Mouse (Mus musculus) neural tube, embryonic 14.5 days (tissue): ENCODE measurements around the gene Pp2d1. TPM values are rescaled to one million over a fixed set of nuclear protein-coding genes. Genes with fewer than 3 reads are reported as not detected.

Experiments
- ATAC-seq: fragments of 200-750 bp; cut with Nextera tagmentation; 2 replicates; pipeline ENCODE4 v1.8.0; 2017; ENCODE audit warnings: low read depth, mild to moderate bottlenecking, moderate TSS enrichment, moderate library complexity
- H3K27ac ChIP-seq: fragments of 300-500 bp; sonication (generic); 2 replicates; pipeline ENCODE4 v1.5.1; 2014; ENCODE audit warnings: low read depth, mild to moderate bottlenecking, control low read depth, low read length, moderate library complexity, mixed read lengths
- H3K27me3 ChIP-seq: fragments of 300-500 bp; sonication (generic); 2 replicates; pipeline ENCODE4 v1.6.1; 2014; ENCODE audit warnings: low read length; ENCODE audit not compliant: control insufficient read depth, insufficient read depth
- H3K36me3 ChIP-seq: fragments of 300-500 bp; sonication (generic); 2 replicates; pipeline ENCODE4 v1.6.1; 2014; ENCODE audit warnings: low read length, mixed read lengths; ENCODE audit not compliant: control insufficient read depth, insufficient read depth
- H3K4me1 ChIP-seq: fragments of 300-500 bp; sonication (generic); 2 replicates; pipeline ENCODE4 v1.6.1; 2014; ENCODE audit warnings: low read length; ENCODE audit not compliant: control insufficient read depth, insufficient read depth
- H3K4me2 ChIP-seq: fragments of 300-500 bp; sonication (generic); 2 replicates; pipeline ENCODE4 v1.6.1; 2014; ENCODE audit warnings: mild to moderate bottlenecking, low read depth, low read length, control low read depth
- H3K4me3 ChIP-seq: fragments of 300-500 bp; sonication (generic); 2 replicates; pipeline ENCODE4 v1.5.1; 2014; ENCODE audit warnings: low read depth, low read length, control low read depth, mixed read lengths
- H3K9ac ChIP-seq: fragments of 300-500 bp; sonication (generic); replicated peaks from 2 replicates; pipeline ENCODE4 v1.6.1; 2014; ENCODE audit warnings: low read depth, mild to moderate bottlenecking, control low read depth, low read length, mixed read lengths
- H3K9me3 ChIP-seq: fragments of 300-500 bp; sonication (generic); 2 replicates; pipeline ENCODE4 v1.6.1; 2016; ENCODE audit warnings: low read length; ENCODE audit not compliant: control insufficient read depth
- WGBS: fragments of 180-500 bp; shearing (Covaris S2); extraction: QIAGEN DNeasy Blood & Tissue Kit; methylation state at CpG from one replicate; pipeline ENCODE4 v1.1.7; 2014; 5-methylcytosine and 5-hydroxymethylcytosine counted together
- polyA plus RNA-seq: library from polyadenylated mRNA; unstranded; fragments of >200 nt; fragmentation: Nextera tagmentation; extraction: Ambion mirVana; gene quantifications from 2 replicates; pipeline ENCODE4 v1.2.1, GENCODE M21; 2014

Gene Pp2d1
- polyA plus RNA-seq, 1 experiment from 2014 or later, result 0.42 TPM

GRCm38 (mm10) chr17:53568118-53568517, 28.9 kb upstream of the Pp2d1 start:
- Histone ChIP-seq H3K9ac (peak overlapping the region; percentile 95), H3K4me3 (peak overlapping the region; percentile 86), H3K4me1 (peaks cover 21% of the 10 kb centered on the region), H3K27ac (peak overlapping the region; percentile 95), H3K9me3 (no peaks in the 10 kb centered on the region), H3K36me3 (no peaks in the 10 kb centered on the region), H3K4me2 (peak overlapping the region; percentile 77), H3K27me3 (no peaks in the 10 kb centered on the region)
- peak; percentile 93 for ATAC-seq
- WGBS, result 2% methylated on average over 15 of the region's 15 CpGs

DNA sequence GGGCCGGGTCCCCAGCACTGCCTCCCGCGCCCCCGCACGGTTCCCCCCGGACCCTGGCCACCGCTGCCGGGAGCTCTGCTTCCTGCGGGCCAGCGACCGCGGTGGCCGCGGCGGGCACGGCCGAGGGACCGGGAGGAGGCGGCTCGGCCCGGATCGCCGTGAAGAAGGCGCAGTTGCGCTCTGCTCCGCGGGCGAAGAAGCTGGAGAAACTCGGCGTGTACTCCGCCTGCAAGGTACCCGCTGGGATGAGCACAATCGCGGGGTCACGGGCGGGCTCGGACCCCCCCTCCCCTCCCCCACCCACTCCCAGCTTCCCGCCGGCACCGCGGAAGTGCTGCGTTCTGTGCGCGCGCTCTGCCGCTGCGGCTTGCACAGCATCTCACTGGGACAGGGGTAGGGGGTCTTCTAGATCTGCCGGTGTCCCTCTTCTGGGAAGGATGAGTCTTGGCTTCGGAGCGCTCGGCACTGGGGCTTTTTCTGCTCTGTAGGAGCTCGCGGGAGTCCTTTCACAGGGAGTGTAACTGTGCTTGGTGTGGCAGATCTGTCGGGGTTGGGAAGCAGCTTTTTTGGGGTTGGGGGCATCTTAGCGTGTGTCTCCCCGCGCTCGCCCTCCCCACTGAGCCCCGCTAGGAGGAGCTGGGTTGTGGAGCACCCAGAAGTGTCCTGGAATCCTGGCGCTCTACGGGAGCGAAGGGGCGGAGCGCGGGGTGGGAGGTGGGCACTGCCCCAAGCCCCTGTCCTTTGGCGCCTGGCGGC, 28.3 kb upstream of the Pp2d1 start:
- WGBS, result under 1% methylated on average over 67 of the region's 67 CpGs
- H3K4me1 ChIP-seq, result peaks cover 21% of the 10 kb centered on the region
- H3K27me3 ChIP-seq, result no peaks in the 10 kb centered on the region
- peak; percentile 74 for ATAC-seq
- peak overlapping the region; percentile 95 for H3K27ac ChIP-seq
- peak overlapping the region; percentile 86 for H3K4me3 ChIP-seq
- no peaks in the 10 kb centered on the region for H3K36me3 ChIP-seq
- H3K9ac ChIP-seq, result peak overlapping the region; percentile 95
- no peaks in the 10 kb centered on the region for H3K9me3 ChIP-seq
- peak overlapping the region; percentile 77 for H3K4me2 ChIP-seq

DNA sequence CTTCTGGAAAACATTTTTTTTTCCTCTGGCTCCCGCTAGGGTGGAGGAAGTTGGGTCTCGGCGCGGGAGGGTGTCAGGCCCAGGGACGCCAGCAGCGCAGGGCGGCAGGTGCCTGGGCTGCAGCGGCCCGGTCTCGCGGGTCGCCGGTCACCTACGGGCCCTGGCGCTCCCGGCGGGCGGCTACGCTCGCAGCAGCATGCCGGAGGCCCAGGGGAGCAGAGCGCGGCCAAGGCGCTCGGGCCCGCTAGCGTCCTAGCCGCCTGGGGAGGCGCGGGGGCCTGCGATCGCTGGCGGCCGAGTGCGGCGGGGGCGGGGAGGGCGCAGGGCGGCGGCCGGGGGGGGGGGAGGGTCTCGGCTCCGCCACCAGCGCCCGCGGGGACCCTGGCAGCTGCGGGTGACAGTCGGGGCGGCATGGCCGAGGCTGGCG, 27.7 kb upstream of the Pp2d1 start:
- peak overlapping the region; percentile 95 for H3K9ac ChIP-seq
- peak overlapping the region; percentile 77 for H3K4me2 ChIP-seq
- peak overlapping the region; percentile 86 for H3K4me3 ChIP-seq
- no peaks in the 10 kb centered on the region for H3K27me3 ChIP-seq
- H3K9me3 ChIP-seq, result no peaks in the 10 kb centered on the region
- peaks cover 21% of the 10 kb centered on the region for H3K4me1 ChIP-seq
- ATAC-seq, result peak; percentile 67
- H3K27ac ChIP-seq, result peak overlapping the region; percentile 95
- no peaks in the 10 kb centered on the region for H3K36me3 ChIP-seq
- 0% methylated on average over 16 of the region's 51 CpGs for WGBS

DNA sequence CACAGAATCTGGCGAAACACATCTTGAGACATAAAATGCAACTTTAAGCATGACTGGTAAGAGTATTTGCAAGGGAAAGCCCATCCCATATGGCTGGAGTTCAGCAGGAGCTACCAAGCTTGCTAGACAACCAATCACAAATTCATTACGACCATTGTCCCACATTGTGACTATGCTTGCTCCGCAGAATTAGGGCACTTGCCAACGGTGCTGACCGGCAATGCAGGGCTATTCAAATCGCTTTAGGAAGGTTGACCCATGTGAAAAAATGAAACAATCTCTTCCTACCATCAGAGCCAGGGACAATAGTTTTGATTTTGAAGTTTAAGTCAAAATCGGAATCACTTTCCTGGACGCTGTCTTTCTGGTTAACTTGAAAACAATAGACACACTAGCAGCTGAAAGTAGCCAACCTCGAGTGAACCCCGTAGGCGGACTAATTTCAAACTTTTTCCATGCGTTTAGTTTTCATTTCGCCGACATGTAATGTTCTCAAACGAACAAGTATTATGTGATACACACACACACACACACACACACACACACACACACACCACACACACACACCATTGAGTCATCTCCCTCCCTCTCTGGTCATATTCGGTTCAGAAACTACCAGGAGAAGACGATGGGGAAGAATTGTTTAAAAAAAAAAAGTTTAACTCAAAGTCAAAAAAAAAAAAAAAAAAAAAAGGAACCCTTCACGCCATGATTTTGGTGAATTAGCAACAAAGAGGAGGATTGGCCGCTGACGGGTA, 27.1 kb upstream of the Pp2d1 start, which contains the start of gene Kat2b:
Kat2b (plus strand) TSS at position 701 of the 758 bp plus-strand sequence.
- 1% methylated on average over 20 of the region's 20 CpGs for WGBS
- Histone ChIP-seq H3K27me3 (no peaks in the 10 kb centered on the region), H3K4me2 (peak within 1 kb of the TSS; percentile 77), H3K4me1 (peaks cover 21% of the 10 kb centered on the region), H3K9me3 (no peaks in the 10 kb centered on the region), H3K27ac (peak within 1 kb of the TSS; percentile 95), H3K4me3 (peak within 1 kb of the TSS; percentile 86), H3K9ac (peak within 1 kb of the TSS; percentile 95), H3K36me3 (no peaks in the 10 kb centered on the region)
- no peak for ATAC-seq

- peaks cover 15% of the 10 kb centered on the region for H3K4me1 ChIP-seq
- H3K4me2 ChIP-seq, result no peak overlapping the region
- H3K27ac ChIP-seq, result no peak overlapping the region
- ATAC-seq, result no peak
- H3K27me3 ChIP-seq, result no peaks in the 10 kb centered on the region
- WGBS, result 95% methylated on average over 4 of the region's 4 CpGs
- no peak overlapping the region for H3K4me3 ChIP-seq
- no peaks in the 10 kb centered on the region for H3K36me3 ChIP-seq
- H3K9ac ChIP-seq, result no peak overlapping the region
- H3K9me3 ChIP-seq, result no peaks in the 10 kb centered on the region
These were observed 25.6 kb upstream of the Pp2d1 start for GRCm38 (mm10) chr17:53564837-53565236.

DNA sequence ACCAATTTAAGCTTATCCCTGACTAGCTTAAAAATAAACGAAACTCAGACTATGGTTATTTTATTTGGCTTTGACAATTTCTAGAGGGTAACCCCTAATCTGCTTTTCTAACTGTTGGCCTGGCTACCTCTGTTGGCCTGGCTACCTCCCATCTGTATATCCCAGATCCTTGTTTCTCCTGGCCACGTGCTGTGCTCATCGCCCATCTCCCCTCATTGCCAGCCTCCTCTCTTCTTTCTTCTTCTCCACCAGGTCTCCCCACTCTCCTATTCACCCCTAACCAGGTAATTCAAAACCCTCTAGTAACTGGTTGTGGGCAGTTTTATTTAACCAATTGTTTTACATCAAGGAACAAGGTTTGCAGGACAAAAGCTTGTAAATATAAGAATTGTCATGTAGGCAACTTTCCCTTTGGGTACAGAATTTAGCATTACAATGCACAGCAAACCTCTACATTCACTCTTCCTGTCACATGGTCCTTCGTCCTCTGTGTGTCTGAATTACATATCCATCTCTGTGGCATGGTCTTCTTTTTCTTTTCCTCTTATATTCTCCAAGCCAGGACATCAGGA, 22.3 kb upstream of the Pp2d1 start:
- H3K9ac ChIP-seq, result no peak overlapping the region
- ATAC-seq, result no peak

DNA sequence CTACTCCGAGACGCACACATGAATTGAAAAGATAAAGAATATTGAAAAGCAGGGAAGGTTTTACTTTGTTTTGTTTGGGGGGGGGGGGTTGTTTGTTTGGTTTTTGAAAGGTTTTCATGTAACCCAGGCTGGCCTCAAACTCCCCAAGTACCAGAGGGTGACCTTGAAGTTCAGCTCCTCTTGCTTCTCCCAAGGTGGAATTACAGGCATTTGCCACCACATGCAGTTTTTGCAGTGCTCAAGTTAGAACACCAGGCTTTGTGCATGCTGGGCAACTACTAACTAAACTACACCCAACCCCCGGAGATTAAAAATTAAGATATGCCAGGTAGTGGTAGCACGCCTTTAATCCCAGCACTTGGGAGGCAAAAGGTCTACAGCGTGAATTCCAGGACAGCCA, 20.4 kb upstream of the Pp2d1 start:
- no peak for ATAC-seq
- no peaks in the 10 kb centered on the region for H3K9me3 ChIP-seq

More for the DNA sequence above, 22.3 kb upstream of the Pp2d1 start:
- Histone ChIP-seq H3K27me3 (no peaks in the 10 kb centered on the region), H3K9me3 (no peaks in the 10 kb centered on the region), H3K4me1 (no peaks in the 10 kb centered on the region), H3K27ac (no peak overlapping the region), H3K4me3 (no peak overlapping the region), H3K4me2 (no peak overlapping the region), H3K36me3 (no peaks in the 10 kb centered on the region)
- WGBS, result 72% methylated on average over 4 of the region's 4 CpGs

GRCm38 (mm10) chr17:53557443-53557842, 18.2 kb upstream of the Pp2d1 start:
- Histone ChIP-seq H3K9ac (no peak overlapping the region), H3K4me3 (no peak overlapping the region), H3K4me2 (no peak overlapping the region), H3K36me3 (no peaks in the 10 kb centered on the region), H3K27ac (no peak overlapping the region), H3K9me3 (no peaks in the 10 kb centered on the region), H3K27me3 (no peaks in the 10 kb centered on the region), H3K4me1 (no peaks in the 10 kb centered on the region)
- 70% methylated on average over 3 of the region's 3 CpGs for WGBS
- no peak for ATAC-seq

More for the DNA sequence above, 20.4 kb upstream of the Pp2d1 start:
- no peak overlapping the region for H3K27ac ChIP-seq
- no peaks in the 10 kb centered on the region for H3K36me3 ChIP-seq
- 96% methylated on average over 5 of the region's 5 CpGs for WGBS
- no peak overlapping the region for H3K4me2 ChIP-seq
- H3K4me3 ChIP-seq, result no peak overlapping the region
- H3K9ac ChIP-seq, result no peak overlapping the region
- H3K27me3 ChIP-seq, result no peaks in the 10 kb centered on the region
- H3K4me1 ChIP-seq, result no peaks in the 10 kb centered on the region

- H3K9ac ChIP-seq, result no peak overlapping the region
- no peak for ATAC-seq
- no peak overlapping the region for H3K27ac ChIP-seq
- no peak overlapping the region for H3K4me2 ChIP-seq
- H3K9me3 ChIP-seq, result no peaks in the 10 kb centered on the region
- no peaks in the 10 kb centered on the region for H3K4me1 ChIP-seq
- 82% methylated on average over 3 of the region's 3 CpGs for WGBS
- H3K27me3 ChIP-seq, result no peaks in the 10 kb centered on the region
- H3K4me3 ChIP-seq, result no peak overlapping the region
- H3K36me3 ChIP-seq, result no peaks in the 10 kb centered on the region
These were observed 15.6 kb upstream of the Pp2d1 start for GRCm38 (mm10) chr17:53554813-53555212.
